Comparison of ENCODE assay signal across 11 mouse cellular contexts in genomic region chr1:23335050-23335449, GRCm38 (mm10).
"Had no signal": no experiment of that assay in that cellular context is flagged by ENCODE, and none has a peak within 500 bp of the region (broad histone marks: within the 10 kb centered on the region; RNA-seq: fewer than 3 reads in every experiment).

No protein-coding gene starts in this region.

- H3K4me1 ChIP-seq: limb, embryonic 10.5 days; midbrain, embryonic 15.5 days; neural tube, embryonic 12.5 days had no signal

- H3K9me3 ChIP-seq: limb, embryonic 10.5 days; midbrain, embryonic 10.5 days; midbrain, embryonic 15.5 days; neural tube, embryonic 12.5 days had no signal

- H3K4me3 ChIP-seq: layer of hippocampus, adult 2 months; limb, embryonic 10.5 days; midbrain, embryonic 10.5 days; midbrain, embryonic 15.5 days; neural tube, embryonic 12.5 days had no signal

- H3K9ac ChIP-seq: midbrain, embryonic 15.5 days; neural tube, embryonic 12.5 days had no signal

- H3K27me3 ChIP-seq: midbrain, embryonic 15.5 days; neural tube, embryonic 12.5 days had no signal

- ATAC-seq: lung, postnatal 0 days; midbrain, embryonic 15.5 days had no signal

- H3K4me2 ChIP-seq: midbrain, embryonic 15.5 days; neural tube, embryonic 12.5 days had no signal

- H3K27ac ChIP-seq: layer of hippocampus, adult 2 months; limb, embryonic 10.5 days; midbrain, embryonic 10.5 days; midbrain, embryonic 15.5 days; neural tube, embryonic 12.5 days had no signal

- H3K36me3 ChIP-seq: limb, embryonic 10.5 days; midbrain, embryonic 10.5 days; midbrain, embryonic 15.5 days; neural tube, embryonic 12.5 days had no signal

- DNase-seq: kidney, adult 18-20 months; kidney, postnatal 10 days; kidney, postnatal 4 days; lung, adult 2 months; lung, postnatal 4 days had no signal
